Mouse (Mus musculus): ENCODE data around the gene Bst1.

Bst1 gene

GRCm38 (mm10) chr5:43847555-43847954 is 28.9 kb downstream of the Bst1 start:
- in situ Hi-C loops (cut with MboI; ENCODE audit: unreplicated experiment in 2 of 2): loop anchor here (10.0 kb wide), 2 partner anchors 47 to 147 kb away; no protein-coding TSS in a partner anchor

DNA sequence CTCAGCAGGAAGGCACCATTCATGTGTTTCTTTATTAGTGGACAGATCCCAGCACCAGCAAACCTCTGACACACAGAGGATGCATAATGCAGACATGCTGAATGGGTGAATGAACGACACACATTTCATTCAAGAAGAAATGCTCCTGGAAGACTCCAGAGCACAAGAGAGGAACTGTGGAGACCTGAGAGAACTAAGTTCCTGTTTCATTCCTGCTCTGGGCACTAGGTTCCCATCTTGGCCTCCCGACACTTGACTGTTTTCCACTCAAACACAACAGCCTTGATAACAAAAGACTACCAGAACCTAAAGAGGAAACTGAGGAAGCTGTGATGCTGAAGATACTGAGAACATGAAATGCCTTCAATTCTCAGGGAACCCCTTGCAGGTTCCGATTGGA is 29.6 kb downstream of the Bst1 start:
- in situ Hi-C loops (cut with MboI; ENCODE audit: unreplicated experiment in 2 of 2): loop anchor here (10.0 kb wide), 2 partner anchors 47 to 147 kb away; no protein-coding TSS in a partner anchor

GRCm38 (mm10) chr5:43853096-43853867 is 34.6 kb downstream of the Bst1 start:
- in situ Hi-C loops (cut with MboI; ENCODE audit: unreplicated experiment in 2 of 2): no loop called here

- in situ Hi-C loops (cut with MboI; ENCODE audit: unreplicated experiment in 2 of 2): no loop called here
Measured at GRCm38 (mm10) chr5:43853868-43854488, 35.3 kb downstream of the Bst1 start.

- in situ Hi-C loops (cut with MboI; ENCODE audit: unreplicated experiment in 2 of 2): no loop called here
Measured at GRCm38 (mm10) chr5:43855769-43856168, 37.1 kb downstream of the Bst1 start.

- in situ Hi-C loops (cut with MboI; ENCODE audit: unreplicated experiment in 2 of 2): no loop called here
Measured at GRCm38 (mm10) chr5:43859663-43860062, 41.0 kb downstream of the Bst1 start.

- in situ Hi-C loops (cut with MboI; ENCODE audit: unreplicated experiment in 2 of 2): no loop called here
Measured at GRCm38 (mm10) chr5:43860096-43860495, 41.4 kb downstream of the Bst1 start.

DNA sequence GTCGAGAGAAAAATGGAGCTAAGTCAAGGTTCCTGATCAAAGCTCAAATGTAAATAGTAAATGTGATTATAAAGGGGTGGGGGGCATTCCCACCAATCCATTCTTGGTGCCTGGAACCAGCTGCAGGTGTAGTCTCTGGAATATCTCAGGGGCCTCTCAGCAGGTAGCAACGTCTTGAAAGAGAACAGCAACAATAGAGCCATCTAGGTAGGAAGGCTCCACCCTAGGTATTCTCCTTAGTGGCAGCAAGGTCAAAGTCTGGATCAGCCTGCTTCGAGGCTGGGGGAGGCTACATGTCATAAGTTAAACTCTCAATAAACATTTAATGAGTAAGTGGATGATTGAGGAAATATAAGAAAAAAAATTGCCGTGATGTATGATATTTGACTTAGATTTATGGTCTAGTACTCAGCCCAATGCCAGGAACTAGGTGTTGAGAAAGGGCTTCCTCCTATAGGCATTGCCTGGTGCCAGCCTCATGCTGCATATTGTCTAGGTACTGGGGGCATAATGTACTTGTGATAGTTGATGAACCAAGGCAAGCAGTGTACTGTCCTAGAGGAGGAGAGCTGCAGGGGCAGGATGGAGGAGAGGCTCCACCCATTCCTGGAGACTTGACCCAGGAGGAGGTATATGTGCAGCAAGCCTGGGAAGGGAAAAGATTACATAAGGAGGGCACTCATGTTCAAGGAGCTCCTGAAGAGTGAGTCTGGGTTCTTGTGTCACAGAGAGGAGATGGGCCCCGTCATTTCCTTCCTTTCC is 42.2 kb downstream of the Bst1 start:
- in situ Hi-C loops (cut with MboI; ENCODE audit: unreplicated experiment in 2 of 2): no loop called here

DNA sequence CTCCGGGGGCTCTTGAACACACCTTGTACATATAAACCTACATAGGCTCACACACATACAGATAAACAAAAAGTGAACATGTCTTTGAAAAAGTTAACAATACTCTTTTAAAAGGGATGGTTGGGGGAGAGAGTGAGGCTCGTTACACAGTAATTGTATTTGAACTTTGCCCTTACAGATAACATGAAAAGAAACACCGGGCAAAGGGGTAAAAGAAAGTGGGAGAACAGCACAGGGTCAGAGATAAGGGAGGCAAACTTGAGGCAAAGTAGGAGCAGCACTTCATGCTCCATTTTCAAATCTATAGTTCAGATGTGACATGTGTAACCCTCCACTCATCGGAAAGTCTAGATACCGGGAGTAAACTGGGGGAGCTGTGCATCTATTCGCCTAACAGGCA is 45.0 kb downstream of the Bst1 start:
- in situ Hi-C loops (cut with MboI; ENCODE audit: unreplicated experiment in 2 of 2): no loop called here

DNA sequence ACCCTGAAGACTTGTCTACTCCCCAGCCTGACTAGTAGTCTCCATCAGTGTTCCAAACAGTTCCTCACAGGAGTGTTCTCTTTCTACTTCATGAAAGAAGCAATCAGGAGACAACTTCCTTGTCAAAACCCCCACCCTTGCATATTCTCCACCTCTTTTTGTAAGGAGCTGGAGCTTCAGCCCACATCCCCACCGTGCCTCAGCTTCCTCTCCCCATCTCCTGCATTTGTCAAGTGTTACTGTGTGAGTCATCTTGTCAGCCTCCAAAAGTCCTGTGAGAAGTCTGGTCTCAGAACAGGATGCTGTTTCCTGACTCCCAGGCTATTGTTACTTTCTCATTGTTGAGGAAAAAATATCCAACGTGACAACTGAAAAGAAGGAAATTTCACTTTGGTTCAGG is 46.6 kb downstream of the Bst1 start:
- in situ Hi-C loops (cut with MboI; ENCODE audit: unreplicated experiment in 2 of 2): no loop called here

GRCm38 (mm10) chr5:43868253-43868652 is 49.6 kb downstream of the Bst1 start, which contains the start of gene Cd38:
Gene Cd38, plus strand, starts transcription at chr5:43868553.
- in situ Hi-C loops (cut with MboI; ENCODE audit: unreplicated experiment in 2 of 2): no loop called here

DNA sequence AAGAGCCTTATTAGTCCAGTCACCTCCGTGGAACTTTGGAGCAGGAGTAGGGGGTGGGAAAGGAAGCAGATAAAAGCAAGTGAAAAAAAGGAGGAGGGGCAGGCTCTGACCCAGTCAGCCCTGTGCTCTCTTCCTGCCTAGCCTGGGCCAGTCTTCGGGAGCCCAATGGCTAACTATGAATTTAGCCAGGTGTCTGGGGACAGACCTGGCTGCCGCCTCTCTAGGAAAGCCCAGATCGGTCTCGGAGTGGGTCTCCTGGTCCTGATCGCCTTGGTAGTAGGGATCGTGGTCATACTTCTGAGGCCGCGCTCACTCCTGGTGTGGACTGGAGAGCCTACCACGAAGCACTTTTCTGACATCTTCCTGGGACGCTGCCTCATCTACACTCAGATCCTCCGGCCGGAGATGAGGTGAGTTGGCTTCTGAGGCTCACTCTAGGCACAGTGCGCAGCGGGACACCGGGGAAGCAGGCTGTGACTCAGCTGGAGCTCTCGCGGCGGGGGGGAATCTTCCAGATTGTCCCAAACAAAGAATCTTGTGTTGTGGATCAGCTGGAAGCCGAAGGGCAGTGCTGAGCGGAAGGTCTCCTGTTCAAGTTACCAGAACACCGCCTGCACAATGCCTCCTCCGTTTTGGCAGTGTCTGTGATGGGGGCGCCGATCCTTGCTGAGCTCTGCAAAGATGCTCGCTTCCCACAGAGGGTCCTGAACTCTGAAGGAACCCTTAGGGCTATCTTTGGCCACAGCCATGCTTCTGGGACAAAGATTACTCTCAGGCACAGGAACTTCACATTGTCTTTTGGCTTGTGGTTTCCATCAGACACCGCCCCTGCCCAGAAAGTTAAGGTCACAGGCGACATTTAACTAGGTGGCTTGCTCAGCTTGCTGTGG is 50.3 kb downstream of the Bst1 start:
- in situ Hi-C loops (cut with MboI; ENCODE audit: unreplicated experiment in 2 of 2): no loop called here

DNA sequence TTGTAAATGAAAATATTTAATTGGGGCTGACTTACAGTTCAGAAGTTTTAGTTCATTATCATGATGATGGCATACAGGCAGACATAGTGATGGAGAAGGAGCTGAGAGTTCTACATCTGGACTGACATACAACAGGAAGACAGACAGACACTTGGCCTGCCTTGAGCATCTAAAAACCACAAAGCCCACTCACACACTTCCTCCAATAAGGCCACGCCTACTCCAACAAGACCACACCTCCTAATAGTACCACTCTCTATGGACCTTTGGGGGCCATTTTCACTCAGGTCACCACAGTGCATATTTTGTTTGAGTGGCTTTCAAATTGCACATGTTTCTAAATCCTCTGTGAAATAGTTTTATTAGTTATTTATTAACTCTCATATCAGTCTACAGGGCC is 53.2 kb downstream of the Bst1 start:
- in situ Hi-C loops (cut with MboI; ENCODE audit: unreplicated experiment in 2 of 2): no loop called here

GRCm38 (mm10) chr5:43872652-43873051 is 54.0 kb downstream of the Bst1 start:
- in situ Hi-C loops (cut with MboI; ENCODE audit: unreplicated experiment in 2 of 2): no loop called here

GRCm38 (mm10) chr5:43882034-43882433 is 63.3 kb downstream of the Bst1 start:
- in situ Hi-C loops (cut with MboI; ENCODE audit: unreplicated experiment in 2 of 2): loop anchor here in 1 of 2 experiments (5.0 to 25.0 kb wide), 4 partner anchors 57 to 1805 kb away; partner anchors contain the start of gene Fbxl5

- in situ Hi-C loops (cut with MboI; ENCODE audit: unreplicated experiment in 2 of 2): loop anchor here in 1 of 2 experiments (10.0 to 25.0 kb wide), 2 partner anchors 60 to 1802 kb away; partner anchors contain the start of gene Fbxl5
Measured at GRCm38 (mm10) chr5:43885060-43885820, 66.6 kb downstream of the Bst1 start.

GRCm38 (mm10) chr5:43892386-43892785 is 73.7 kb downstream of the Bst1 start:
- in situ Hi-C loops (cut with MboI; ENCODE audit: unreplicated experiment in 2 of 2): loop anchor here (10.0 to 25.0 kb wide), 2 partner anchors 48 to 1795 kb away; no protein-coding TSS in a partner anchor

Measured in v-Abl transformed pro-B cells (cell line).